Mouse (Mus musculus) heart, postnatal 0 days (tissue): ENCODE results near the gene Gm6096.

Experiments used
- CTCF ChIP-seq: IDR thresholded peaks from 2 replicates; pipeline ENCODE4 v1.5.1; 2016; ENCODE audit warnings: antibody characterized with exemption, control low read depth, low read depth
- EP300 ChIP-seq: IDR thresholded peaks from 2 replicates; pipeline ENCODE4 v1.6.1; 2016; ENCODE audit warnings: antibody characterized with exemption, low read depth

DNA sequence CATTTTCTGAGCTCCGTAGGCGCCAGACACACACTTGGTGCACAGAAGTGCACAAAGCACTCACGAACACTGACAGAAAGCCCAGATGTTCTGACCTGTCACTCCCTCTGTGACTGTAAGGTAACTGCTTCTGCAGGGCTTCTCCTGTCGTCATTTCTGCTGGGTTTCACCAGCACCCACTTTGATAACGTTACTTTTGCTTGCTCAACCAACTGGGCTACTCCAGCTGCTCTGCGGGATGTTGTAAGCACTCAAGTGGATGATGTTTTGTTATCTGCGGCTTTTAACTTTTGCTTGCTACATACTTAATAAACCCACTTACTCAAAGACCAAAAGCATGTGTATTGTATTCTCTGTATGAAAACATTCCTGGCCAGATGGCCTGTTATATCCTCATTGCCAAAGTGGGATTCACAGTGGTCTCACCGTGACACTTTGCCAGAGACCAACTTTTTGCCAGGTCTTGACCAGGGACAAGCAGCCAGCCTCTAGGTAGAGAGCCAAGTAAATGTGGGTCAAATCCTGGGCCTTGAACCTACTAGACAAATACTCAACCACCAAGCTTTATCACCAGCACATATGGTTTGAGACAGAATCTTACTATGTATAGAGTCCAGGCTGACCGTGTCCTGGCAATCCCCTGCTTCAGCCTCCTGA lies 29.1 kb upstream of the Gm6096 start:
- TF ChIP-seq CTCF (no peak), EP300 (no peak)
